In genomic region chr10:127077515-127077914, GRCm38 (mm10) we compare ENCODE assay signal across 14 mouse cellular contexts. TPM values are rescaled to one million over a fixed set of nuclear protein-coding genes. Genes with fewer than 3 reads are reported as not detected.
A peak's percentile ranks its signal among the peaks of the same experiment; 100 is the strongest.
DNase-seq lines count a peak whose midpoint lies in the region; ATAC-seq and TF ChIP-seq lines count a peak whose summit lies in the region.
"Had no signal": no experiment of that assay in that cellular context is flagged by ENCODE, and none has a peak within 500 bp of the region (broad histone marks: within the 10 kb centered on the region; RNA-seq: fewer than 3 reads in every experiment).

No protein-coding gene starts in this region.

- peaks cover 41% of the 10 kb centered on the region for H3K27me3 ChIP-seq in embryonic facial prominence, embryonic 11.5 days (ENCODE audit: control insufficient read depth, insufficient read depth, low read length)
- peaks cover 39% of the 10 kb centered on the region for H3K27me3 ChIP-seq in hindbrain, embryonic 13.5 days
- no peaks in the 10 kb centered on the region for H3K27me3 ChIP-seq in midbrain, postnatal 0 days (ENCODE audit: insufficient read depth, low read length)
- peaks cover 79% of the 10 kb centered on the region for H3K27me3 ChIP-seq in limb, embryonic 10.5 days (ENCODE audit: low read depth, poor library complexity, severe bottlenecking)

- ATAC-seq in embryonic facial prominence, embryonic 11.5 days (replicated peaks; ENCODE audit: insufficient number of reproducible peaks, low FRiP score, low TSS enrichment, low read depth) = no peak
- ATAC-seq in hindbrain, embryonic 13.5 days (ENCODE audit: low FRiP score) = no peak
- ATAC-seq in midbrain, postnatal 0 days (ENCODE audit: low FRiP score) = no peak; the same call in 1 of the 2 replicates
- ATAC-seq: inflammation-experienced regulatory T-cells, adult 6 months had no signal

- no peaks in the 10 kb centered on the region for H3K36me3 ChIP-seq in embryonic facial prominence, embryonic 11.5 days (replicated peaks; ENCODE audit: control insufficient read depth, insufficient read depth, low read depth, low read length)
- H3K36me3 ChIP-seq in hindbrain, embryonic 13.5 days = no peaks in the 10 kb centered on the region
- no peaks in the 10 kb centered on the region for H3K36me3 ChIP-seq in midbrain, postnatal 0 days (ENCODE audit: insufficient read depth, low read length)
- no peaks in the 10 kb centered on the region for H3K36me3 ChIP-seq in limb, embryonic 10.5 days
- H3K36me3 ChIP-seq: heart, embryonic 13.5 days; liver, embryonic 15.5 days had no signal

- no peak for TF ChIP-seq CTCF in brain, embryonic 14.5 days (IDR thresholded peaks at IDR 0.05; ENCODE audit: borderline replicate concordance, extremely low read depth, insufficient read depth, insufficient read length)
- TF ChIP-seq CTCF in midbrain, postnatal 0 days (IDR thresholded peaks at IDR 0.05) = no peak

- no peaks in the 10 kb centered on the region for H3K9me3 ChIP-seq in embryonic facial prominence, embryonic 11.5 days (replicated peaks; ENCODE audit: control insufficient read depth, low read length)
- H3K9me3 ChIP-seq in hindbrain, embryonic 13.5 days = no peaks in the 10 kb centered on the region
- no peaks in the 10 kb centered on the region for H3K9me3 ChIP-seq in midbrain, postnatal 0 days (ENCODE audit: low read length)
- H3K9me3 ChIP-seq in limb, embryonic 10.5 days (replicated peaks) = no peaks in the 10 kb centered on the region
- H3K9me3 ChIP-seq: heart, embryonic 13.5 days; liver, embryonic 15.5 days had no signal

- peak; percentile 20 for DNase-seq in brain, embryonic 14.5 days (ENCODE audit: low read depth)
- DNase-seq in embryonic facial prominence, embryonic 11.5 days (ENCODE audit: low spot score) = no peak
- DNase-seq in midbrain, postnatal 0 days (ENCODE audit: low spot score) = no peak
- DNase-seq in lung, postnatal 25 days (ENCODE audit: low spot score) = no peak
- no peak for DNase-seq in spleen, postnatal 36 days (ENCODE audit: low spot score in 2 of 2)
- DNase-seq in limb, embryonic 10.5 days (ENCODE audit: low spot score) = no peak
- DNase-seq: gastrocnemius, postnatal 14 days; kidney, postnatal 14 days; thymus, adult 2 months had no signal

- no peak for TF ChIP-seq POLR2A in brain, embryonic 14.5 days (IDR thresholded peaks at IDR 0.05; ENCODE audit: borderline replicate concordance, extremely low read depth, insufficient read depth, insufficient read length, poor library complexity, severe bottlenecking)

- no peak overlapping the region for H3K27ac ChIP-seq in embryonic facial prominence, embryonic 11.5 days (replicated peaks; ENCODE audit: low read depth, low read length)
- H3K27ac ChIP-seq in hindbrain, embryonic 13.5 days = peak overlapping the region; percentile 93
- H3K27ac ChIP-seq in midbrain, postnatal 0 days (ENCODE audit: low read depth, low read length) = peak overlapping the region; percentile 94
- no peak overlapping the region for H3K27ac ChIP-seq in limb, embryonic 10.5 days
- H3K27ac ChIP-seq: heart, embryonic 13.5 days; liver, embryonic 15.5 days had no signal

- H3K9ac ChIP-seq in embryonic facial prominence, embryonic 11.5 days (replicated peaks; ENCODE audit: low read length) = peak overlapping the region; percentile 22; the same call in 1 of the 2 replicates
- peak overlapping the region; percentile 59 for H3K9ac ChIP-seq in hindbrain, embryonic 13.5 days
- H3K9ac ChIP-seq in midbrain, postnatal 0 days (replicated peaks; ENCODE audit: low read length, poor library complexity, severe bottlenecking) = peak overlapping the region; percentile 95
- H3K9ac ChIP-seq: heart, embryonic 13.5 days; liver, embryonic 15.5 days had no signal

- no peak overlapping the region for H3K4me2 ChIP-seq in embryonic facial prominence, embryonic 11.5 days (ENCODE audit: low read depth, low read length)
- peak overlapping the region; percentile 90 for H3K4me2 ChIP-seq in hindbrain, embryonic 13.5 days
- peak overlapping the region; percentile 93 for H3K4me2 ChIP-seq in midbrain, postnatal 0 days (ENCODE audit: low read depth, low read length, poor library complexity, severe bottlenecking)

- WGBS in embryonic facial prominence, embryonic 11.5 days = 8% methylated on average over 10 of the region's 10 CpGs
- 3% methylated on average over 10 of the region's 10 CpGs for WGBS in hindbrain, embryonic 13.5 days
- WGBS in midbrain, postnatal 0 days = 9% methylated on average over 10 of the region's 10 CpGs
- 4% methylated on average over 10 of the region's 10 CpGs for WGBS in limb, embryonic 10.5 days

- peaks cover 13% of the 10 kb centered on the region for H3K4me1 ChIP-seq in embryonic facial prominence, embryonic 11.5 days (ENCODE audit: control insufficient read depth, insufficient read depth, low read length)
- peaks cover 47% of the 10 kb centered on the region for H3K4me1 ChIP-seq in hindbrain, embryonic 13.5 days (replicated peaks)
- H3K4me1 ChIP-seq in midbrain, postnatal 0 days (ENCODE audit: insufficient read depth, low read length) = peaks cover 23% of the 10 kb centered on the region; the same call in 1 of the 2 replicates
- peaks cover 51% of the 10 kb centered on the region for H3K4me1 ChIP-seq in limb, embryonic 10.5 days

- no peak overlapping the region for H3K4me3 ChIP-seq in embryonic facial prominence, embryonic 11.5 days (ENCODE audit: low read depth, low read length)
- H3K4me3 ChIP-seq in hindbrain, embryonic 13.5 days = peak overlapping the region; percentile 84
- H3K4me3 ChIP-seq in midbrain, postnatal 0 days (ENCODE audit: low read depth, low read length) = peak overlapping the region; percentile 83
- H3K4me3 ChIP-seq in limb, embryonic 10.5 days = no peak overlapping the region
- H3K4me3 ChIP-seq: liver, embryonic 15.5 days had no signal

RNA-seq across cellular contexts. Expression of gene Agap2, which starts 2.4 kb away (rescaled TPM):
- polyA plus RNA-seq in brain, embryonic 14.5 days (2012; rRNA removed) = 113 and 151 TPM in 2 replicates
- 0.80 and 0.95 TPM in 2 replicates for polyA plus RNA-seq in embryonic facial prominence, embryonic 11.5 days (2014; fragmentation: Nextera tagmentation; extraction: Ambion mirVana)
- 3.0 and 3.1 TPM in 2 replicates for polyA plus RNA-seq in hindbrain, embryonic 13.5 days (2015; fragmentation: Nextera tagmentation; extraction: Ambion mirVana)
- total RNA-seq in midbrain, postnatal 0 days (2014; rRNA removed) = 330 and 343 TPM in 2 replicates
- 5.4 and 6.3 TPM in 2 replicates for polyA plus RNA-seq in midbrain, postnatal 0 days (2015; fragmentation: Nextera tagmentation; extraction: Ambion mirVana)
- 0.03 TPM in 1 of 2 replicates, not detected in the other for polyA plus RNA-seq in limb, embryonic 10.5 days (2016; fragmentation: Nextera tagmentation; extraction: Ambion mirVana)
- polyA plus RNA-seq: heart, embryonic 13.5 days had no signal

RNA-seq across cellular contexts. Expression of gene Tspan31, which starts 7.5 kb away (rescaled TPM):
- 96.5 and 115 TPM in 2 replicates for polyA plus RNA-seq in brain, embryonic 14.5 days (2012; rRNA removed)
- polyA plus RNA-seq in embryonic facial prominence, embryonic 11.5 days (2014; fragmentation: Nextera tagmentation; extraction: Ambion mirVana) = 83.4 and 98.5 TPM in 2 replicates
- 122 and 129 TPM in 2 replicates for polyA plus RNA-seq in hindbrain, embryonic 13.5 days (2015; fragmentation: Nextera tagmentation; extraction: Ambion mirVana)
- 109 and 122 TPM in 2 replicates for total RNA-seq in midbrain, postnatal 0 days (2014; rRNA removed)
- 101 and 104 TPM in 2 replicates for polyA plus RNA-seq in midbrain, postnatal 0 days (2015; fragmentation: Nextera tagmentation; extraction: Ambion mirVana)
- 169 and 181 TPM in 2 replicates for polyA plus RNA-seq in limb, embryonic 10.5 days (2016; fragmentation: Nextera tagmentation; extraction: Ambion mirVana)

RNA-seq across cellular contexts. Expression of gene Cdk4, which starts 14.2 kb away (rescaled TPM):
- polyA plus RNA-seq in brain, embryonic 14.5 days (2012; rRNA removed) = 871 and 1,231 TPM in 2 replicates
- 3,117 and 3,128 TPM in 2 replicates for polyA plus RNA-seq in embryonic facial prominence, embryonic 11.5 days (2014; fragmentation: Nextera tagmentation; extraction: Ambion mirVana)
- polyA plus RNA-seq in hindbrain, embryonic 13.5 days (2015; fragmentation: Nextera tagmentation; extraction: Ambion mirVana) = 1,183 and 1,237 TPM in 2 replicates
- total RNA-seq in midbrain, postnatal 0 days (2014; rRNA removed) = 311 and 365 TPM in 2 replicates
- 364 and 374 TPM in 2 replicates for polyA plus RNA-seq in midbrain, postnatal 0 days (2015; fragmentation: Nextera tagmentation; extraction: Ambion mirVana)
- 3,142 and 3,162 TPM in 2 replicates for polyA plus RNA-seq in limb, embryonic 10.5 days (2016; fragmentation: Nextera tagmentation; extraction: Ambion mirVana)

RNA-seq across cellular contexts. Expression of gene March9, which starts 17.5 kb away (rescaled TPM):
- polyA plus RNA-seq in brain, embryonic 14.5 days (2012; rRNA removed) = 35.9 and 51.7 TPM in 2 replicates
- polyA plus RNA-seq in embryonic facial prominence, embryonic 11.5 days (2014; fragmentation: Nextera tagmentation; extraction: Ambion mirVana) = 1.5 and 1.8 TPM in 2 replicates
- polyA plus RNA-seq in hindbrain, embryonic 13.5 days (2015; fragmentation: Nextera tagmentation; extraction: Ambion mirVana) = 5.8 and 5.9 TPM in 2 replicates
- 84.0 and 90.0 TPM in 2 replicates for total RNA-seq in midbrain, postnatal 0 days (2014; rRNA removed)
- 8.6 and 9.8 TPM in 2 replicates for polyA plus RNA-seq in midbrain, postnatal 0 days (2015; fragmentation: Nextera tagmentation; extraction: Ambion mirVana)
- polyA plus RNA-seq in limb, embryonic 10.5 days (2016; fragmentation: Nextera tagmentation; extraction: Ambion mirVana) = 0.33 and 0.79 TPM in 2 replicates
- total RNA-seq: megakaryocyte-erythroid progenitor cell, adult 5-6 weeks had no signal

RNA-seq across cellular contexts. Expression of gene Cyp27b1, which starts 29.5 kb away (rescaled TPM):
- 0.63 and 0.97 TPM in 2 replicates for polyA plus RNA-seq in brain, embryonic 14.5 days (2012; rRNA removed)
- not detected in 2 replicates for polyA plus RNA-seq in embryonic facial prominence, embryonic 11.5 days (2014; fragmentation: Nextera tagmentation; extraction: Ambion mirVana)
- 0.23 and 0.27 TPM in 2 replicates for polyA plus RNA-seq in hindbrain, embryonic 13.5 days (2015; fragmentation: Nextera tagmentation; extraction: Ambion mirVana)
- 0.22 TPM in 1 of 2 replicates, not detected in the other for total RNA-seq in midbrain, postnatal 0 days (2014; rRNA removed)
- polyA plus RNA-seq in midbrain, postnatal 0 days (2015; fragmentation: Nextera tagmentation; extraction: Ambion mirVana) = 0.13 TPM in 1 of 2 replicates, not detected in the other
- 0.11 and 0.24 TPM in 2 replicates for polyA plus RNA-seq in limb, embryonic 10.5 days (2016; fragmentation: Nextera tagmentation; extraction: Ambion mirVana)
- total RNA-seq: megakaryocyte-erythroid progenitor cell, adult 5-6 weeks had no signal
- polyA plus RNA-seq: inflammation-experienced regulatory T-cells, adult 6 months; liver, embryonic 15.5 days had no signal

Comparison
In these comparisons a context has a peak if more than half of its experiments do, and no peak if none do; other contexts are left out.
1. H3K27ac ChIP-seq: peak in hindbrain, embryonic 13.5 days (single experiment) and midbrain, postnatal 0 days (single experiment); none in embryonic facial prominence, embryonic 11.5 days (single experiment) and limb, embryonic 10.5 days (single experiment).
2. H3K4me3 ChIP-seq: peak in hindbrain, embryonic 13.5 days (single experiment) and midbrain, postnatal 0 days (single experiment); none in embryonic facial prominence, embryonic 11.5 days (single experiment) and limb, embryonic 10.5 days (single experiment).
3. H3K9ac ChIP-seq: peak in every context shown above with its lines; median percentile 95 in midbrain, postnatal 0 days; 59 in hindbrain, embryonic 13.5 days; 22 in embryonic facial prominence, embryonic 11.5 days.
4. RNA of gene Agap2, which starts 2.4 kb away (polyA plus RNA-seq): 113 to 151 TPM in brain, embryonic 14.5 days; 5.4 to 6.3 TPM in midbrain, postnatal 0 days, 3.0 to 3.1 TPM in hindbrain, embryonic 13.5 days, 0.80 to 0.95 TPM in embryonic facial prominence, embryonic 11.5 days and 0.03 TPM in limb, embryonic 10.5 days; every median in the first group is over 10 times any median in the second.